Mouse (Mus musculus): ENCODE results near the gene Pou3f3. TPM values are rescaled to one million over a fixed set of nuclear protein-coding genes. Genes with fewer than 3 reads are reported as not detected.

Pou3f3 gene
- polyA plus RNA-seq, 1 experiment from 2014 or later = 0.28 TPM

DNA sequence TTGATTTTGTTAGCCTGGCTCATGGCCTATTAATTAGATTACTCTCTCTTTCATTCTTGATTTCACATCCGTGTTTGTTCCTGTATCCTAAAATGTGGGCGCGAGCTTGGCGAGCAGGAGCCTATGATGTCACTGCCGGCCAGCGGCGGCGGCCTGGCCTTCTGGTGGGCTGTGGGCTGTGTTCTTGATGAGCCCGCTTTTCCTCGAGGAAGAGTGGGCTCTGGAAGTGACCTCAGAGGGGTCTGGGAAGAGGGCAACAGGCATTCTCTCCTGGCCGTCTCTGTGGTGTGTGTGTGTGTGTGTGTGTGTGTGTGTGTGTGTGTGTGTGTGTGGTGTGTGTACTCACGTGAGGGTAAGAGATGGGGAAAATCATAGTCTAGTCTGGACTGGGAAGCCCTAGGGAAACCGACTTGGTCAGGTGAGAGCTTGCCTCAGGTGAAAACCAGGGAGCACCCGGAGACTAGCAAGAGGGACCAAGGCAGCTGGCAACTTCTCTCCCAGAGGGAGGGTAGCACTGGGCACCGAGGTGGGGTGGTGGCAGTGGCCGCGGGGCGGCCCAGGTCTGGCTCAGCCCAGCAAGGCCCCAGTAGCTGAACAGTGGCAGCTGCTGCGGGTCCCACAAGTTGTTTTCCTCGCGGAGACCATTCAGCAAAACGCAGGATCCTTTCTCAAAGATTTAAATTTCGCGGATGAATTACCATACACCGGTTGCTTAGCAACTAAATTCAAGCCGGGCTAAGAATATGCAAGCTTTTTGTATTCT is 8.5 kb downstream of the Pou3f3 start:
- 2% methylated on average over 26 of the region's 26 CpGs for WGBS
- ATAC-seq (replicated peaks; ENCODE audit: low FRiP score, low TSS enrichment, low read depth) (no peak; the same call in 1 of the 2 replicates), DNase-seq (ENCODE audit: low spot score) (no peak)
- H3K4me2 ChIP-seq (ENCODE audit: low read length) = no peak overlapping the region
- peaks cover 97% of the 10 kb centered on the region for H3K27me3 ChIP-seq (replicated peaks; ENCODE audit: control insufficient read depth, insufficient read depth, low read length)
- no peaks in the 10 kb centered on the region for H3K4me1 ChIP-seq (replicated peaks; ENCODE audit: control insufficient read depth, insufficient read depth, low read length)
- H3K36me3 ChIP-seq (ENCODE audit: control insufficient read depth, insufficient read depth, low read length) = no peaks in the 10 kb centered on the region
- no peak overlapping the region for H3K27ac ChIP-seq (ENCODE audit: low read depth)
- H3K9ac ChIP-seq (ENCODE audit: low read length) = no peak overlapping the region
- no peak overlapping the region for H3K4me3 ChIP-seq (ENCODE audit: low read depth, low read length)
- no peaks in the 10 kb centered on the region for H3K9me3 ChIP-seq (ENCODE audit: control insufficient read depth, low read length)

DNA sequence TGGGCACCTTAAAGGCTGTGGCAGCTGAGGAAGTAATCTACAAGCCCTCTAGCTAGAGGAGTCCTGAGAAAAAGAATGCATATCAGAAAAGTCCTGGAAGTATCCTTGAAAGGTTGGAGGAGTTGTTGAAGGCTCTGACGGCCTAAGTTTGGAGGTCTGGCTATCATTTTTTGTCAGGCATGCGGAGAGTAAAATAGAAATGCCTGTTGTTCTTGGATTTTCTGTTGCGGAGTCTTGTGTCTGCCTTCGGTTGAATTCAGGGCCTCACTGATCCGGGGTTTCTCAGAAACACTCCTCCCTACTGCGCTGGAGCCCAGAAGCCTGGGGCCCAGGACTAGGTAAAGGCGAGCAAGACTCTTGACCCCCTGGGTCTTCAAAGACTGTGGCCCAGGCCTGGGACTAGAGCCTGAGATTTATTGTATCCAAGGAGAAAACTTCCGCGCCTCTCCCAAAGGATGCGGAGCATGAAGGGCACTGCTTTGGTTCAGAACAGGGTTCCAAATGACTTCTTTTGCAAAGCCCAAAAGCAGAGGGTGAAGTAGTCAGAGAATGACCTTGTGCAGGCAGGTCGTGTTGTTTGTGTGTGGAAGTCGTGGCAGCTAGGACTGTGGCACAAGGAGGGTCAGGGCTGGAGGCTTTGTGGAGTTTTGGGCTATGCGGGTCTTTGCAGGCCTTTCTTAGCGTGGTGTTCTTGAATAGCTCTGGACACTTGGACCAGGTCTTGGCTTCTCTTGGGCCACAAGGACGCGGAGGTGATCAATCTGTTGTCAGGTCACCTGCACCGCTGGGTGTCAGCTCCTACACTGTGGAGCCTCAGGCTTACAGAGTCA is 9.6 kb downstream of the Pou3f3 start:
- Histone ChIP-seq H3K4me1 (replicated peaks; ENCODE audit: control insufficient read depth, insufficient read depth, low read length) (no peaks in the 10 kb centered on the region), H3K27me3 (replicated peaks; ENCODE audit: control insufficient read depth, insufficient read depth, low read length) (peaks cover 97% of the 10 kb centered on the region), H3K9ac (ENCODE audit: low read length) (no peak overlapping the region), H3K4me3 (ENCODE audit: low read depth, low read length) (no peak overlapping the region), H3K9me3 (ENCODE audit: control insufficient read depth, low read length) (no peaks in the 10 kb centered on the region), H3K4me2 (ENCODE audit: low read length) (no peak overlapping the region), H3K36me3 (ENCODE audit: control insufficient read depth, insufficient read depth, low read length) (no peaks in the 10 kb centered on the region), H3K27ac (ENCODE audit: low read depth) (no peak overlapping the region)
- ATAC-seq (replicated peaks; ENCODE audit: low FRiP score, low TSS enrichment, low read depth) = no peak
- WGBS = 7% methylated on average over 17 of the region's 17 CpGs
- no peak for DNase-seq (ENCODE audit: low spot score)

DNA sequence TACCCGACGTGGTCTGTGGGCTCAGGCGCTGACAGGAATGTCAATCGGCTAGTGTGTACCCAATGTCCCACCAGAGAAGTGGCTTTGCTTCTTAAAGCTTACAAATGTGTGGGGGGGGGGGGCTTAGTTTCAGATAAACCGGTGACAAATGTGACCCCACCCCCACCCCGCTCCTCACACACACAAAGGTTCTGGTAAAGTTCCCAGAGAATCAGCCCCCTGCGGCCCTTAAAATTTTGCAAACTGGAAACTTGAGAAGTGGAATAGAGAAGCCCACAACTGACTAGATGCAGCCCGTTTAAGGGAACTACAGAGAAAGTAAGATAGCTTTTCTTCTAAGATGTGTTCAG is 10.2 kb downstream of the Pou3f3 start:
- no peak overlapping the region for H3K4me3 ChIP-seq (ENCODE audit: low read depth, low read length)
- no peak for DNase-seq (ENCODE audit: low spot score)
- H3K36me3 ChIP-seq (ENCODE audit: control insufficient read depth, insufficient read depth, low read length) = no peaks in the 10 kb centered on the region
- ATAC-seq (replicated peaks; ENCODE audit: low FRiP score, low TSS enrichment, low read depth) = no peak
- H3K9ac ChIP-seq (ENCODE audit: low read length) = no peak overlapping the region
- H3K9me3 ChIP-seq (ENCODE audit: control insufficient read depth, low read length) = no peaks in the 10 kb centered on the region
- H3K27ac ChIP-seq (ENCODE audit: low read depth) = no peak overlapping the region
- H3K4me1 ChIP-seq (replicated peaks; ENCODE audit: control insufficient read depth, insufficient read depth, low read length) = no peaks in the 10 kb centered on the region
- H3K27me3 ChIP-seq (replicated peaks; ENCODE audit: control insufficient read depth, insufficient read depth, low read length) = peaks cover 97% of the 10 kb centered on the region
- no peak overlapping the region for H3K4me2 ChIP-seq (ENCODE audit: low read length)
- 3% methylated on average over 8 of the region's 8 CpGs for WGBS

DNA sequence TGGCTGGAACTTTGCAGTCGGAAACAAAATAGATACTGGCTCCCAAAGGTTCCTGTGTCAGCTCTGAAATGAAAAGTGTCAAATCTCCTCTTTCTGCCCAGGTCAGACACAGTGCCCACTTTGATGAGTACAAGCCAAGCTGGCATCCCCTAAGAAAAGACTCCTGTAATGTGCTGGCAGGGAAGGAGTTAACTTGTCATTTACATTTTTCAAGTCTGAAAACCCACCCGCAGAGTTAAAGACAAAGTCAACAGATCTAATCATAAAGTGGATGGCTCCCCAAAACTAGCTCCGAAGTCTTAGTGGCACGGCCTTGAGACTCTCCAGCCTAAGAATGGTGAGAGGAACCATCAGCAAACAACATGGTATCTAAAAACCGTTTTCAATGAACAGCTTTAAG is 11.6 kb downstream of the Pou3f3 start:
- Histone ChIP-seq H3K4me3 (ENCODE audit: low read depth, low read length) (no peak overlapping the region), H3K9me3 (ENCODE audit: control insufficient read depth, low read length) (no peaks in the 10 kb centered on the region), H3K36me3 (ENCODE audit: control insufficient read depth, insufficient read depth, low read length) (no peaks in the 10 kb centered on the region), H3K27ac (ENCODE audit: low read depth) (no peak overlapping the region), H3K27me3 (replicated peaks; ENCODE audit: control insufficient read depth, insufficient read depth, low read length) (peaks cover 97% of the 10 kb centered on the region), H3K4me2 (ENCODE audit: low read length) (no peak overlapping the region), H3K9ac (ENCODE audit: low read length) (no peak overlapping the region), H3K4me1 (replicated peaks; ENCODE audit: control insufficient read depth, insufficient read depth, low read length) (no peaks in the 10 kb centered on the region)
- WGBS = 4% methylated on average over 5 of the region's 5 CpGs
- ATAC-seq (replicated peaks; ENCODE audit: low FRiP score, low TSS enrichment, low read depth) (no peak), DNase-seq (ENCODE audit: low spot score) (no peak)

DNA sequence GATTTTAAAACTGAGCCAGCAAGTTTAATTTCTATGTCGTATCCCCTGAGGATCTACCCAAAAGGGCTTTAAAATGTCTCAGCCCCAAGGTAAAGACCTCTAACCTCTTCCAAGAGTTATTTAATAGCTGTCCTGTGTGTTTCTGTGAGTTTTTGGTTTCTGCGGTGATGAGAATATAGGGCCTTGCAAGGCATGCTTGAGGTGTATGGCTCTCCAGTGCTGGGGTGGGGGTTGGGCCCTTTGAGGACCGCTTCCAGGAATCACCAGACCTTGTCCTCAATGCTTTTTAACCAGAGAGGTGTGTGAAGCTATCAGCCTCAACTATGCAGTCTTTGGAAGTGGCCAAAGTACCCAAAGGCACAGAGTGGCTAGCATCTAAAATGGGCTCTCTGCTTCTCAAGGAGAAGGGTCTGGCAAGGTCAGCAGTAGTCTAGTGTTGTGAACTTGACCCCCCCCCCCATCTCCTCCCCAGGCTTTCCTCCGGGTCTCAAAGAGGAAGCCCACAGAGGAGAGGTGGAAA is 12.1 kb downstream of the Pou3f3 start:
- no peak for DNase-seq (ENCODE audit: low spot score)
- Histone ChIP-seq H3K4me2 (ENCODE audit: low read length) (no peak overlapping the region), H3K27ac (ENCODE audit: low read depth) (no peak overlapping the region), H3K9me3 (ENCODE audit: control insufficient read depth, low read length) (no peaks in the 10 kb centered on the region), H3K9ac (ENCODE audit: low read length) (no peak overlapping the region), H3K4me3 (ENCODE audit: low read depth, low read length) (no peak overlapping the region), H3K27me3 (replicated peaks; ENCODE audit: control insufficient read depth, insufficient read depth, low read length) (peaks cover 99% of the 10 kb centered on the region), H3K4me1 (replicated peaks; ENCODE audit: control insufficient read depth, insufficient read depth, low read length) (no peaks in the 10 kb centered on the region), H3K36me3 (ENCODE audit: control insufficient read depth, insufficient read depth, low read length) (no peaks in the 10 kb centered on the region)
- 3% methylated on average over 4 of the region's 4 CpGs for WGBS
- ATAC-seq (replicated peaks; ENCODE audit: low FRiP score, low TSS enrichment, low read depth) = no peak

DNA sequence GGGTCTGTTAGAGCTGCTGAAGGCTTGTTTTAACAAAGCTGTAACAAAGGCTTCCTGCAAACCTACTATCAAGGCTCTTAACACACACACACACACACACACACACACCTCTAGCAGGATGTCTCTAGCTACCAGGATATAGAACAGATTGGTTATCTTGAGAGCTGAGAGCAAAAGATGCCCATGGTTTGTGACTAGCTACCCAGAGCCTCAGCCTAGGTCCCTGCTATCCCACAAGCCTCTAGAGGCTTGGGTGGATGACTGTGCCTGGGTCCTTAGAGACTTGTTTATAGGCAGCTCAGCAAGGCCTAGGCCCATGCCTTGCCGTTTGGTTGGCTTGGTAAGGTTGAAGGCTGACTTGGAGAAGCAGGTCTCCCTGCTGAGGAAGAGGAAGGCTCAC is 13.5 kb downstream of the Pou3f3 start:
- 19% methylated on average over 1 of the region's 1 CpGs for WGBS
- no peak for DNase-seq (ENCODE audit: low spot score)

DNA sequence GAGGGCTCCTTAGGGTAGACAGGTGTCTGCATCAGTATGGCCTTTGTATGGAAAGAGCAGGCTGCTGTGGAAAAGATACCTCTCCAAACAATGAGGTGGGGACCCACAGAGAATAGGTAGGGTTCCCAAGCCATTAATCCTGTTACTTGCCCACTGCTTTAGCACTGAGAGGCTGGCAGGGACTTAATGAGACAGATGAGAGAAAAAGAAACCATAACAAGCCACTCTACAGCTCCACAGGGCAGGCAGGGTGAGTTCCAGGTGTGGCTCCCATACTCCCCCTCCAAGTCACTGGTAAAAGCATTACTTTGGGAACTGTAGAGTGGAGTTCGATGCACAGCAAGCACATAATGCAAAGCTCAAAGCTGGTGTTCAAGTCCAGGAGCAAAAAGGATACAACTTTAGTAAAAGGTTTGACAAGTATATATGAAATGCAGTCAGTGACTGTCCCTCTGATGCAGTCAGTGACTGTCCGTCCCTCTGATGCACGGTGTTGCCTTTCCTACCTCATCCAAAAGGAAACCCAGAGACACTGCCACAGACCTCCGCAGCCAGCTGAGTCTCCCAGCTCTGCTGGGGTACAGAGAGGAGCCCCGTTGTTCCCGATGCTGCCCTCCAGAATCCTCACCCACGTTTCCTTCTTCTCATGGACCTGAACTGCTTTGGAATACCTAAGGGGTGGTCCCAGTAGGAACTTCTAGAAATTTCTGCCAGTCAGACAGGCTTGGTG is 14.0 kb downstream of the Pou3f3 start:
- H3K27ac ChIP-seq (ENCODE audit: low read depth) = no peak overlapping the region
- no peak for ATAC-seq (replicated peaks; ENCODE audit: low FRiP score, low TSS enrichment, low read depth)
- H3K4me3 ChIP-seq (ENCODE audit: low read depth, low read length) = no peak overlapping the region
- peaks cover 98% of the 10 kb centered on the region for H3K27me3 ChIP-seq (replicated peaks; ENCODE audit: control insufficient read depth, insufficient read depth, low read length)
- H3K9me3 ChIP-seq (ENCODE audit: control insufficient read depth, low read length) = no peaks in the 10 kb centered on the region
- WGBS = 11% methylated on average over 7 of the region's 7 CpGs
- H3K4me2 ChIP-seq (ENCODE audit: low read length) = no peak overlapping the region
- no peaks in the 10 kb centered on the region for H3K36me3 ChIP-seq (ENCODE audit: control insufficient read depth, insufficient read depth, low read length)
- H3K9ac ChIP-seq (ENCODE audit: low read length) = no peak overlapping the region
- H3K4me1 ChIP-seq (replicated peaks; ENCODE audit: control insufficient read depth, insufficient read depth, low read length) = 0 out of 2 replicates have a peak, but pooled peaks cover 3% of the 10 kb centered on the region
- DNase-seq (ENCODE audit: low spot score) = peak; percentile 52

More for the DNA sequence above, 13.5 kb downstream of the Pou3f3 start:
- Histone ChIP-seq H3K27ac (ENCODE audit: low read depth) (no peak overlapping the region), H3K4me2 (ENCODE audit: low read length) (no peak overlapping the region), H3K27me3 (replicated peaks; ENCODE audit: control insufficient read depth, insufficient read depth, low read length) (peaks cover 100% of the 10 kb centered on the region), H3K9ac (ENCODE audit: low read length) (no peak overlapping the region), H3K4me3 (ENCODE audit: low read depth, low read length) (no peak overlapping the region), H3K4me1 (replicated peaks; ENCODE audit: control insufficient read depth, insufficient read depth, low read length) (0 out of 2 replicates have a peak, but pooled peaks cover 1% of the 10 kb centered on the region), H3K9me3 (ENCODE audit: control insufficient read depth, low read length) (no peaks in the 10 kb centered on the region), H3K36me3 (ENCODE audit: control insufficient read depth, insufficient read depth, low read length) (no peaks in the 10 kb centered on the region)
- no peak for ATAC-seq (replicated peaks; ENCODE audit: low FRiP score, low TSS enrichment, low read depth)

DNA sequence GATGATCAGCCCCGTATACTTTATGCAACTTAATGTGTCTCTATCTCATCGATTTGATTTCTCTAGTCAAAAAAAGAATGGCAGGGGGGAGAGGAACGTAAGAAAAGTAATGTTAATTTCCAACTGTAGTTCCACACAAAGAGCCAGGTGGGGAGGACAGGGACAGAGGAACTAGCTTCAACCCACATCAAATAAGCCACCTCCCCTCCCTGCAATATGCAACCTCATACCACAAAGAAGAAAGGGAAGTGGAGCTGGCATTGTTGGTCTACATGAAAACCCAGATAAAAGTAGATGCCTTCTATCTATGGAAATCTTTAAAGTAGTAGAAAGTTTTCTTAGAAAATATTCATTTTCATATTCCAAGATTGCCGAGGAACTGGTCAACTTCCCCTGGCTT is 14.7 kb downstream of the Pou3f3 start:
- ATAC-seq (replicated peaks; ENCODE audit: low FRiP score, low TSS enrichment, low read depth) = no peak
- Histone ChIP-seq H3K9me3 (ENCODE audit: control insufficient read depth, low read length) (no peaks in the 10 kb centered on the region), H3K36me3 (ENCODE audit: control insufficient read depth, insufficient read depth, low read length) (no peaks in the 10 kb centered on the region), H3K27ac (ENCODE audit: low read depth) (no peak overlapping the region), H3K27me3 (replicated peaks; ENCODE audit: control insufficient read depth, insufficient read depth, low read length) (peaks cover 98% of the 10 kb centered on the region), H3K4me2 (ENCODE audit: low read length) (no peak overlapping the region), H3K9ac (ENCODE audit: low read length) (no peak overlapping the region), H3K4me3 (ENCODE audit: low read depth, low read length) (no peak overlapping the region), H3K4me1 (replicated peaks; ENCODE audit: control insufficient read depth, insufficient read depth, low read length) (0 out of 2 replicates have a peak, but pooled peaks cover 3% of the 10 kb centered on the region)
- DNase-seq (ENCODE audit: low spot score) = no peak
- whole genome bisulfite sequencing = 23% methylated on average over 4 of the region's 4 CpGs

Data from intestine, embryonic 14.5 days (tissue).